Mouse (Mus musculus): ENCODE data around the gene Gm20388.

Gm20388 gene

GRCm38 (mm10) chr8:123774491-123774890, 3863.8 kb downstream of the Gm20388 start:
- no peak for DNase-seq (ENCODE audit: low spot score)

- peak; percentile 33 for DNase-seq (ENCODE audit: low spot score)
Measured at GRCm38 (mm10) chr8:123777319-123777718, 3866.7 kb downstream of the Gm20388 start.

- no peak for DNase-seq (ENCODE audit: low spot score)
Measured at GRCm38 (mm10) chr8:123780471-123780870, 3869.8 kb downstream of the Gm20388 start.

GRCm38 (mm10) chr8:123781256-123781655, 3870.6 kb downstream of the Gm20388 start:
- no peak for DNase-seq (ENCODE audit: low spot score)

- DNase-seq (ENCODE audit: low spot score) = peak; percentile 77
Measured at GRCm38 (mm10) chr8:123783525-123784249, 3873.0 kb downstream of the Gm20388 start.

GRCm38 (mm10) chr8:123786166-123786565, 3875.5 kb downstream of the Gm20388 start:
- no peak for DNase-seq (ENCODE audit: low spot score)

- no peak for DNase-seq (ENCODE audit: low spot score)
Measured at GRCm38 (mm10) chr8:123786644-123787043, 3876.0 kb downstream of the Gm20388 start.

GRCm38 (mm10) chr8:123787254-123787897, 3876.7 kb downstream of the Gm20388 start:
- DNase-seq (ENCODE audit: low spot score) = no peak

GRCm38 (mm10) chr8:123788416-123789170, 3878.0 kb downstream of the Gm20388 start:
- DNase-seq (ENCODE audit: low spot score) = no peak

GRCm38 (mm10) chr8:123789461-123789860, 3878.8 kb downstream of the Gm20388 start:
- no peak for DNase-seq (ENCODE audit: low spot score)

GRCm38 (mm10) chr8:123789970-123790369, 3879.3 kb downstream of the Gm20388 start:
- peak; percentile 85 for DNase-seq (ENCODE audit: low spot score)

- no peak for DNase-seq (ENCODE audit: low spot score)
Measured at GRCm38 (mm10) chr8:123791101-123791844, 3880.6 kb downstream of the Gm20388 start.

GRCm38 (mm10) chr8:123791845-123792225, 3881.2 kb downstream of the Gm20388 start:
- no peak for DNase-seq (ENCODE audit: low spot score)

- DNase-seq (ENCODE audit: low spot score) = no peak
Measured at GRCm38 (mm10) chr8:123793900-123794299, 3883.3 kb downstream of the Gm20388 start.

GRCm38 (mm10) chr8:123794766-123795165, 3884.1 kb downstream of the Gm20388 start:
- no peak for DNase-seq (ENCODE audit: low spot score)

GRCm38 (mm10) chr8:123796758-123797157, 3886.1 kb downstream of the Gm20388 start:
- DNase-seq (ENCODE audit: low spot score) = no peak

GRCm38 (mm10) chr8:123797928-123798327, 3887.3 kb downstream of the Gm20388 start:
- DNase-seq (ENCODE audit: low spot score) = no peak

- DNase-seq (ENCODE audit: low spot score) = no peak
Measured at GRCm38 (mm10) chr8:123799434-123799833, 3888.8 kb downstream of the Gm20388 start.

- no peak for DNase-seq (ENCODE audit: low spot score)
Measured at GRCm38 (mm10) chr8:123799885-123800284, 3889.2 kb downstream of the Gm20388 start.

GRCm38 (mm10) chr8:123800867-123801266, 3890.2 kb downstream of the Gm20388 start:
- no peak for DNase-seq (ENCODE audit: low spot score)

GRCm38 (mm10) chr8:123801538-123801937, 3890.9 kb downstream of the Gm20388 start:
- no peak for DNase-seq (ENCODE audit: low spot score)

GRCm38 (mm10) chr8:123803639-123804038, 3893.0 kb downstream of the Gm20388 start:
- no peak for DNase-seq (ENCODE audit: low spot score)
